Mouse (Mus musculus) cerebellum, postnatal 36 days (tissue): ENCODE data around the gene Selp.

Source experiments
- DNase-seq, 2 experiments: peaks; one replicate each; pipeline ENCODE4 v3.0.0; 2021 to 2022; ENCODE audit warnings: mixed read lengths in 2 of 2

The Selp gene

GRCm38 (mm10) chr1:164114947-164115493, at the start of gene Selp:
Gene Selp (plus strand): TSS chr1:164115264.
- no peak for DNase-seq

- DNase-seq, result no peak
These were observed 45.8 kb upstream of the Selp start for GRCm38 (mm10) chr1:164069261-164069660.

DNA sequence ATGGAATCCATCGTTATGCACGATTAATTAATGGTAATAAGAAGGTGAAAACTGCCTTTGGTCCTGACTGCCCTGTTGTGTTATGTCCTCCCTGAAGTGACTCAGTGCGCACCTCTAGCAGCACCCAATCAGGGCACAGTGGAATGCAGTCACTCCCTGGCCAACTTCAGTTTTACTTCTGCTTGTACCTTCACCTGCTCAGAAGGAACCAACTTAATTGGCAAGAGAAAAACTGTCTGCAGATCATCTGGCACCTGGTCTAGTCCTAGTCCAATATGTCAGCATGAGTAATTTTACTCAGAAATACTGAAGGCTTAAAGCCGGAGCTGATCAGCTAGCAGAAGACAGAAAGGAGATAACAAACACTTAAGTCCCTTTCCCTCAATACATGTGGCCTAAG, 44.6 kb upstream of the Selp start:
- no peak for DNase-seq

- no peak for DNase-seq
These were observed 44.0 kb upstream of the Selp start for GRCm38 (mm10) chr1:164071111-164071510.

- DNase-seq, result no peak
These were observed 43.1 kb upstream of the Selp start for GRCm38 (mm10) chr1:164072001-164072400.

DNA sequence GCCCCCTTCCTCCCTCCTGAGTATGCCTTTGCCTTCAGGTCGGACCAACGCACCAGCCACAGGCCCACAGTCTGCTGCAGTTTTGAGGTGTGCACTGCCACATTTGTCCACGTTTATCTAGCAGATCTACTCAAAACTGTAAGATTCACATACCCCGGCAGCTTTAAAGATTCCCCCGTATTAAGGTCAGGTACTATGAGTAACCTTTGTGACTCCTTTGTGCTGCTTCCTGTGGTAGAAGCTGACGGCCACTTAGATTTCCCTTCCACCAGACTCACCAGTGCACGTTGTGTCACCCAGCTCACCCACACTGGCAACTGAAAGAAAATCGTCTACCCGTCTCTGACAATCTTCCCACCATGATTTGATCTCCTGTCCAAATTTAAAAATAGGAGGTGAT, 42.0 kb upstream of the Selp start:
- DNase-seq, result no peak

- no peak for DNase-seq
These were observed 41.3 kb upstream of the Selp start for GRCm38 (mm10) chr1:164073803-164074202.

- no peak for DNase-seq
These were observed 40.4 kb upstream of the Selp start for GRCm38 (mm10) chr1:164074606-164075140.

GRCm38 (mm10) chr1:164075416-164075815, 39.6 kb upstream of the Selp start:
- DNase-seq, result no peak

DNA sequence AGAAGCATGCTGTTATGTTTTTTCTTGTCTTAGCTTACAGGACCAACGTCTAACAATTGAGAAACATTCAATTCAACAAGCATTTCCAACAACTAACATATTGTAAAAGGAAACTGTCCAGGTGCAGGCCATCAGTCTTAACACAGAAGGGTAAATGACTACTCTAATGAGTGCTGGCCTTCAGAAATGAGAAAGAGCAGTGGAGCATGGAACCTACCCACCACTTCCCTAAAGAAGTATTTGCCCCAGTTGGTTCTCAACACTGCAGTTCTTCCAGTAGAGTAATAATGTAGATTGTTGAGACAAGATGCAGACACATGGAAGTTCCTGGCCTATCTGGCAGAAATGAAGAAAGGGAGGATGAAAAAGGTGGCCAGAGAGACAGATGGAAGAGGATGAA, 38.6 kb upstream of the Selp start:
- DNase-seq, result no peak

GRCm38 (mm10) chr1:164077031-164077430, 38.0 kb upstream of the Selp start:
- DNase-seq, result no peak

- DNase-seq, result no peak
These were observed 36.7 kb upstream of the Selp start for GRCm38 (mm10) chr1:164078323-164078741.

DNA sequence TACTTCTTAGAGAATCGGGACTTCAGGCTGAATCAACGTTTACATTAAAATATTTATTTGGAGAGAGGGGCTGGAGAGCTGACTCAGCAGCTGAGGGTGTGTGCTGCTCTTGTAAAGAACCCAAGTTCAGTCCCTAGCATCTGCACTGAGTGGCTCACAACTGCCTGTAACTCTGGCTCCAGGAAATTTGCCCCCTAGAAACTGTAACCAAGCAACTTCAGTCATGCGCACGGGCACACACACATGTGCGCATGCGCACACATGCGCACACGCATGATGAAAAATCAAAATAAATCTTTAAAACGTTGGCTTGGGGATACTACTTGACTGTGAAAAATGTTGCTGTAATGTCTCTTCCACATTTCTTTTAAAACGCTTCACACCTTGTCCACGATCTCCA, 36.0 kb upstream of the Selp start:
- DNase-seq, result no peak

GRCm38 (mm10) chr1:164083046-164083445, 32.0 kb upstream of the Selp start:
- DNase-seq, result no peak

- no peak for DNase-seq
These were observed 28.3 kb upstream of the Selp start for GRCm38 (mm10) chr1:164086797-164087196.

DNA sequence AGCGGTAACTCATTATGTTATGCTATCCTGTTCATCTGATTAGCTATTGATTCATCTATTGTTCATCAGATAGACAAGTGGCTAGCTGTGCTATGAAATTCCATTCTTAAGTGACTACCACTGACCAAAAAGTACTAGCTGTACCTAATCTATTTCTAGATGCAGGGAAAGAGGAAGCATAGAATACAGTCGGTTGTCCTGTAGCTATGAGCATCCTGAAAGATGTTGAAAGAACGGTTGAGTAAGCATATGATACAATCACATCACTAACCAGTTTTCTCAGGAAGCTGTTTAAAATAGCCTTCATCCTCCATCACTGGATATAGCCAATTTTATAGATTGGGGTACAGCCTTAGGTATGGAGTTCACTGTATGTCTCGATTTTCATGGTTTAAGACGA, 27.2 kb upstream of the Selp start:
- DNase-seq, result no peak

- no peak for DNase-seq
These were observed 18.3 kb upstream of the Selp start for GRCm38 (mm10) chr1:164096780-164097179.

- DNase-seq, result no peak
These were observed 17.2 kb upstream of the Selp start for GRCm38 (mm10) chr1:164097911-164098310.

DNA sequence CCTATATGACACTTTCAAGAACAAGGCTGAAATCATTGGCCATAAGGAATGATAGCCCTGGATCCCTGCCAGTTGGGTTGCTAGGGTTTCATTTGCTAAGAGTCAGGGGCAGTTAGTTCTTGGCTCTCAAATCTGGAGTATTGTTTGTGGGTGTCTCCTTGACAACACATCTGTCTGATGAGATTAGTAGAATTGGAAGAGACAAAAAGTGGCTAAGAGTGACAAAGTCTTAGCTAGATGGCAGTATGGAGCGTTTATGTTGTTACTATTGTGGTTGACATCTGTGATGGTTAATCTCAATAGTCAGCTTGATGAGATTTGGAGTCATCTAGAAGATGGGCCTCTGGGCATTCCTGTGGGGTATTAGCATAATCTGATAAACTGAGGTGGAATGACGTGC, 16.7 kb upstream of the Selp start:
- DNase-seq, result no peak

- no peak for DNase-seq
These were observed 5.3 kb upstream of the Selp start for GRCm38 (mm10) chr1:164109763-164110162.

GRCm38 (mm10) chr1:164110591-164111329, 4.3 kb upstream of the Selp start:
- DNase-seq, result no peak

GRCm38 (mm10) chr1:164114280-164114679, 784 bp upstream of the Selp start:
- DNase-seq, result no peak

DNA sequence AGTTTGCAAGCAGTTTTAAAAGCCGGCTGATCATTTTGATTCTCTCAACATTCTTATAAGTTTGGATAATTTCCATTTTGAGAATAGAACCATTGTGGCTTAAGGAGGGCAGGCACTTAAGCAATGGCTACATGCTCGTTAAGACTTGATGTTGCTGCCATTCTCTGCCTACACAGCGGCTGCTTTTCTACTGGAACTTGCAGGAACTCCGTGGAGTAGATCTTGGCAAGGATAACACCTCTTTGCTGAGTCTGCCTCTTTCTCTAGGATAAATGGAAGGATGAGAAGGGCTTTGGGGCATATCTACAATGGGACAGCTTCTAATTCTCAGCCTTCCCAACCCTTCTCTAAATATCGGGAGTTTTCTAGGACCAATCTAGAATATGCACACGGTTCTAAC, 583 bp downstream of the Selp start:
- no peak for DNase-seq

DNA sequence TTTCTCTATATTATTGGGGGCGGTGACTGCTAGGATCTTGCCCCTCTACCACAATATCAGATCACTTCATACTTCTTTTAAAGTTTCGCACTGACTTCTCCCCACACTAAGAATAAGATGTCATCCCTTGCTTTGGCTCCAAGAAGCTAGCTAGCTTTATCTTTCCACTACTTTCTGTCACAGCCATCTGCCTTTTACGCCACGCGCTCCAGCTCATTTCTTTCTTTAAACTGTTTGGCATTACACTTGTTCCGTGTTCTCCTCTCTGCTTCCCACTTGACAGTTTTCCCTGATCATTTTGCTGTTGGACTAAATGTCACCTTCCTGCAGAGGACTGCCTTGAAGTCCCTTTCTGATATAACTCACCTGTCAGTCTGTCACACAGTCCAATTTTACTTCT, 2.8 kb downstream of the Selp start:
- no peak for DNase-seq
